Mouse (Mus musculus) layer of hippocampus, adult 9-11 months (tissue): ENCODE measurements around the gene Tspan3.

Source experiments
- DNase-seq: peaks from one replicate; pipeline ENCODE4 v3.0.0; 2022

Gene Tspan3

DNA sequence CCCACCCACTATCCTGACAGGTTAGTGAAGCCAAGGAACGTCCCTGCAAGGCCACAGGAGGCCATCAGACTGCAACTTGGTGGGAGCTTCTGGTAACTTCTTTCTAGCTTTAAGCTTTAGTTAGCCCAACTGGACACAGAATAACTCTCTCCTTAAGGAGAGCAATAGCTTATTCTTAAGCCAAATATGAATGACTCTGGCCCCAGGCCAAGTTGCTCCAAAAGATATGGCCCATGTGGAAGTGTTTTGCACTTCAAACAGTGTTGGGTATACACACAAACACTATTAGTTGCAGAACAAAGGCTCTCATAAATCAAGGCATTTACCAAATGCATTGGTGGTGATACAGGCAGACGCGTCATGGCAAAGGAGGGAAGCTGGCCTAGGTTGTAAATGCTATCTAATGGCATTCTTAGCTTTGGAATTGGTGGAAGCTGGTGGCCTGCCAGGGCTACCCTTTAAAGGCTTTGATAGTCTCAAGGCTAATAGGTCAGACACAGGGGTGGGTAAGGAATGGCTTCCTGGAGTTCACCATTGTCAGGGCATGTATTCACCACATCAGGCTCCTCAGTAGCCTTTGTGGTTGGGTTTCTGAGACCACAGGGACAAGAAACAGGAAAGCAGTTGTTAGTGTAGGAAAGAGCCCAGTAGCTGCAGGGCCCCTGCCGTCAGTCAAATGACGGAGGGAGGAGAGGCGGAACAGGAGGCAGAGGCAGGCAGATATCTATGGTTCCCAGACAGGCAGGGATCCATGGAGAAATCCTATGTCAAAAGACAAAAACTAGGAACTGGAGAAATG lies 58.8 kb downstream of the Tspan3 start:
- no peak for DNase-seq

DNA sequence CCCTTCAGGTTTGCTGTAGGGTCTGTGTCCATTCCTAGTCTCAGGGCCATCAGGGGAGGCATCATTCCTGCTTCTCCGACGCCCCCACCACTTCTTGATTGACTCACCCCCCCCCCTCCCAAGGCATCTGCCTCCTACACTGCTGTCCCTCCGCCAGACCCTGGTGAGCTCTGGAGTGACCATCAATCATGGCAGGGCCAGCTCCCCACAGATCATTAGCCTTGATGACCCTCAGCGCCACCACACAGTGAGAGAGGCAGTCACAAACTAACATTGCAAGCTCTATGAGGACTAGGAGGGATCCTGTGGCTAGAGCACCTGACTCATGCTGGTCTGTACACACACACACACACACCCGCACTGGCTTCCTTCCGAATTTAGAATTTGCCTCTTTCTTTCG lies 60.4 kb downstream of the Tspan3 start:
- DNase-seq, result no peak

- DNase-seq, result no peak
These were observed 64.3 kb downstream of the Tspan3 start for GRCm38 (mm10) chr9:56101022-56101421.

DNA sequence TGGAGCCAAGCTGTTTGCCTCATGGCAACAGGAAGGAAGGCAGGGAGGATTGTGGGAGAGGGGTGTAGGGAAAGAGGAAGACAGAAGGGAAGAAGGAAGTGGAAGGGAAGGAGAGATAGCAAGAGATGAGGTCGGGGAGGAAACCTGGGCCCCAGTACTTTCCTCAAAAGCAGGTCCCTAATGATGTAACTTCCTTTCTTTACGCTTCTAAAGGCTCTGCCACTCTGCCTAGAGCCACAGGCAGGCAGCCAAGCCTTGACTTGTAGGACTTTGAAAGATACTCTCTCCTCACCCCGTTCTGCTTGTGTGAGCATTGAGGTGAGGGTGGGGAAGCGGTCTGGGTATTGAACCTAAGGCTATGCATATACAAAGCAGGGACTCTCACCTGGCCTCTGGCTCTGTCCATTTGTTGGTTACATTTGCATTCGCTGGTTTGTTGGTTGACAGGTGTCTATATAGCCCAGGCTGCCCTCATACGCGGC lies 65.2 kb downstream of the Tspan3 start:
- DNase-seq, result no peak

GRCm38 (mm10) chr9:56097584-56098298 lies 67.5 kb downstream of the Tspan3 start:
- DNase-seq, result no peak

GRCm38 (mm10) chr9:56092102-56092501 lies 73.2 kb downstream of the Tspan3 start:
- no peak for DNase-seq

- no peak for DNase-seq
These were observed 74.6 kb downstream of the Tspan3 start for GRCm38 (mm10) chr9:56090546-56091225.

GRCm38 (mm10) chr9:56089778-56090520 lies 75.3 kb downstream of the Tspan3 start, which contains the start of gene Pstpip1:
Gene Pstpip1, plus strand, starts transcription at chr9:56089962.
- peak; percentile 74 for DNase-seq

DNA sequence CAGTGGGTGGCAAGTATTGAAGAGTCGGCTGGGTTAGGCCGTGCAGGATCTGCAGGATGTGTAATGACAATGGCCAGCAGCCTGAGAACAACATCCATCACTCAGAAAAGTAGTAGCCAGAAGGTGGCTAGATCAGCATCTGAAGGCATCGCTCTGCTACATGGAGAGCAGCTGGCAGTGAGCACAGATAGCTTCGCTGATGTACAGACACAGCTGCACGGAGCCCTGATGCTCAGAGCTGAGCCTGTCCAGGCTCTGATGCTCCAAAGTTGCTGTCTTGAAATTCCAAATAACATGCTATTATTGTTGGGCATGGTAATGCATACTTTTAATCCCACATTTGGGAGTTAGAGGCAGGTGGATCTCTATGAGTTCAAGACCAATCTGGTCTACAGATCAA lies 78.8 kb downstream of the Tspan3 start:
- no peak for DNase-seq
